Mouse (Mus musculus): ENCODE measurements around the gene Cytl1.

Gene Cytl1

GRCm38 (mm10) chr5:37735224-37735623 lies at the start of gene Cytl1:
TSS of gene Cytl1 (plus strand) at chr5:37735519.
- no peak for DNase-seq (ENCODE audit: low spot score)

GRCm38 (mm10) chr5:37692759-37693158 lies 42.6 kb upstream of the Cytl1 start:
- no peak for DNase-seq (ENCODE audit: low spot score)

GRCm38 (mm10) chr5:37695773-37696172 lies 39.5 kb upstream of the Cytl1 start:
- no peak for DNase-seq (ENCODE audit: low spot score)

GRCm38 (mm10) chr5:37697286-37697685 lies 38.0 kb upstream of the Cytl1 start:
- no peak for DNase-seq (ENCODE audit: low spot score)

- no peak for DNase-seq (ENCODE audit: low spot score)
Observed at GRCm38 (mm10) chr5:37699757-37700156, 35.6 kb upstream of the Cytl1 start.

- DNase-seq (ENCODE audit: low spot score) = no peak
Observed at GRCm38 (mm10) chr5:37704962-37705361, 30.4 kb upstream of the Cytl1 start.

GRCm38 (mm10) chr5:37708124-37708523 lies 27.2 kb upstream of the Cytl1 start:
- DNase-seq (ENCODE audit: low spot score) = no peak

- DNase-seq (ENCODE audit: low spot score) = no peak
Observed at GRCm38 (mm10) chr5:37709257-37709904, 25.9 kb upstream of the Cytl1 start.

- no peak for DNase-seq (ENCODE audit: low spot score)
Observed at GRCm38 (mm10) chr5:37716505-37717372, 18.6 kb upstream of the Cytl1 start, which contains the start of gene Stk32b. TSS of gene Stk32b (minus strand) at chr5:37717171.

GRCm38 (mm10) chr5:37717384-37717963 lies 17.8 kb upstream of the Cytl1 start:
- DNase-seq (ENCODE audit: low spot score) = no peak

- no peak for DNase-seq (ENCODE audit: low spot score)
Observed at GRCm38 (mm10) chr5:37720670-37721069, 14.6 kb upstream of the Cytl1 start.

- DNase-seq (ENCODE audit: low spot score) = no peak
Observed at GRCm38 (mm10) chr5:37725220-37725886, 10.0 kb upstream of the Cytl1 start.

GRCm38 (mm10) chr5:37730781-37731180 lies 4.5 kb upstream of the Cytl1 start:
- no peak for DNase-seq (ENCODE audit: low spot score)

GRCm38 (mm10) chr5:37736213-37736612 lies 894 bp downstream of the Cytl1 start:
- no peak for DNase-seq (ENCODE audit: low spot score)

- no peak for DNase-seq (ENCODE audit: low spot score)
Observed at GRCm38 (mm10) chr5:37743889-37744707, 8.8 kb downstream of the Cytl1 start.

GRCm38 (mm10) chr5:37752027-37752967 lies 17.0 kb downstream of the Cytl1 start:
- peak; percentile 58 for DNase-seq (ENCODE audit: low spot score)

- no peak for DNase-seq (ENCODE audit: low spot score)
Observed at GRCm38 (mm10) chr5:37753366-37753765, 18.0 kb downstream of the Cytl1 start.

GRCm38 (mm10) chr5:37762046-37762445 lies 26.7 kb downstream of the Cytl1 start:
- DNase-seq (ENCODE audit: low spot score) = no peak

- DNase-seq (ENCODE audit: low spot score) = no peak
Observed at GRCm38 (mm10) chr5:37765851-37766250, 30.5 kb downstream of the Cytl1 start.

- no peak for DNase-seq (ENCODE audit: low spot score)
Observed at GRCm38 (mm10) chr5:37767231-37767630, 31.9 kb downstream of the Cytl1 start.

All from MN1 (cell line).